Mouse (Mus musculus): ENCODE data around the gene Kcnn3.

DNA sequence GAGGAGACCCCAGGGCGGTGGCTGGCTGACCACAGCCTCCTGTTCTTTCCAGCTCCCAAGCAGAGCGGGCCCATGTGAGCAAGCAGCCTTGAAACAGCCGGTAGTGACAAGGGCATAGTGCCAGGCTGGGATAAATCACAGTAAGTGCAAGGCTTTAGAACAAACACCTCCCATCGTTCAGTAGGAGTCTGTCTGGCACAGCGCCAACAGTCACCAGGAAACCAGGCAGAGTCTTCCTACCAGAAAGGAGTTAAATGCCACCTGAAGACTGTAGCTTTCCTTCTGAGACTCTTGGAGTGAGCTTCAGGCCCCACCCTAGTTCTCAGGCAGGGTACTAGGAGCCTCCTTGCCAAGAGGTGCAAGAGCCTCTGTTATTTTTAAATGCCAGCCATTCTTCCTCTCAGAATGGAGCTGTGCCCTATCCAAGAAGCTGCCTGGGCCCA is 126.9 kb downstream of the Kcnn3 start:
- no peak for TF ChIP-seq GATA1 (IDR thresholded peaks at IDR 0.05; ENCODE audit: low read length)
- no peak for TF ChIP-seq TAL1 (IDR thresholded peaks at IDR 0.05; ENCODE audit: low read length)

Measured in erythroblast, embryonic 14.5 days (primary cell).